Mouse (Mus musculus) B cell, adult 62 days (primary cell): ENCODE measurements around the gene Snx21. TPM values are rescaled to one million over a fixed set of nuclear protein-coding genes. Genes with fewer than 3 reads are reported as not detected.

Source experiments
- total RNA-seq: library from RNA; stranded (reverse); gene quantifications from 4 replicates; pipeline ENCODE4 v1.2.4, GENCODE M21; 2023

Snx21 gene
- total RNA-seq: 0.46 to 0.97 TPM (median 0.70 TPM) in 4 replicates

GRCm38 (mm10) chr2:164785481-164786387 is at the start of gene Snx21:
Gene Snx21, plus strand, starts transcription at chr2:164785823.

GRCm38 (mm10) chr2:164745843-164746479 is 39.7 kb upstream of the Snx21 start, which contains the start of the genes Wfdc3 and Dnttip1:
Gene Wfdc3, minus strand, starts transcription at chr2:164745931.
Gene Dnttip1, plus strand, starts transcription at chr2:164745983.

GRCm38 (mm10) chr2:164769258-164770037 is 16.2 kb upstream of the Snx21 start, which contains the start of gene Ube2c:
Gene Ube2c, plus strand, starts transcription at chr2:164769898.

DNA sequence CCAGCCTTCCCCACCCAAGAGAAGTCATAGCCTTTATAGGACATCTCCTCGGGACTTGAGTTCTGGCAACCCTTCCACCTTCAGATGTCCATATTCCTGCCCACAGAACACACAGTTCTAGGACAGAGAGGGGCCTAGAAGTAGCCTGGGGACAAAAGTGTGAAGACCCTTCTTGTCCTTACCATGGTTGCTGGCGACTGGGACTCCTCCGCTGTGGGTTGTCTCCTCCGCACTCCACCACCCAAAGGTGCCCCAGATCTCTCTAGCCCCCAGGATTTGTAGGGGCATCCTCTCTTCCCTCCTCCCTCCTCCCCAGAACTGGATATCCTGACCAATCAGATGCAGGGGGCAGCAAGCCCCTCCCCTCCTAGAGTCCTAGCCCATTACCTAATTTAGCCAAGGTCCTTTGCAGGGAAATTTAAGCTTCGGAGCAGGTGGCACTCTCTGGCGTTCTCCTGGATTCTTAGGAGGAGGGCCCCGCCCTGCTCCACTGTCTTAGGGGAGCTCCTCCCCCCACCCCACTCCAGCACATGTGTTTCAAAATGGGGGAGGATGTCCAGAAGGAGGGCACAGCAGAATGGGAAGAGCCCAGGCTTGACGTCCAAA is 6.0 kb upstream of the Snx21 start, which contains the start of gene Tnnc2:
Gene Tnnc2 (minus strand): TSS at position 487 of the 606 bp plus-strand sequence.

GRCm38 (mm10) chr2:164804533-164805331 is 19.1 kb downstream of the Snx21 start, which contains the start of the genes Acot8 and Zswim3:
Gene Acot8, minus strand, starts transcription at chr2:164804882.
Gene Zswim3, plus strand, starts transcription at chr2:164805098.

GRCm38 (mm10) chr2:164822636-164823165 is 37.1 kb downstream of the Snx21 start, which contains the start of gene Zswim1:
Gene Zswim1, plus strand, starts transcription at chr2:164822686.

GRCm38 (mm10) chr2:164828437-164828836 is 42.8 kb downstream of the Snx21 start, which contains the start of gene Spata25:
Gene Spata25, minus strand, starts transcription at chr2:164828537.

DNA sequence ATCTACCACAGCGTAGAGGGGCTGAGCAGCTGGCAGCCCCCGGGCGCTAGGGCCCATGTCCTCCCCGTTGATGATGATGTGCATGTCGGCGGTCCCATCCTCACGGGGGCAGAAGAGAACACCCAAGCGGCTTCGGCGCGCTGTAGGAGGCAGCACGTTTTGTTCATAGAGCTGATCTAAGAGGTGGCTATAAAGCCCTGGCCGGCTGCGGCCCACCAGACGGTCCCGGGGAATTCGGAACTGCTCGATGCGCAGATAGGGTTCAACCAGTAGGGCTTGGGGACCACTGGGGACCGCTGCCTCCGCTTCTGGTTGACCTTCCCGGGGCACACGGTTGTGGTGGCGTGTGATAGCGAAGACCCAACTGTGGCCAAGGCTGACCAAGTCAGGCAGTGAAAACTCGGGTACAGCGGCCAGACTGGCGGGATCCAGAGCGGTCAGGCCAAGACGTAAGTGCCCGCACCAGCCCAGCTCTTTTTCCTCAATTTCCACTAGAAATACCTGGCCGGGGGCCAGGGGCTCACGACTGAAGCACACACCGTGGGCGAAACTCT is 47.2 kb downstream of the Snx21 start, which contains the start of gene Ctsa:
Gene Ctsa (plus strand): TSS at position 126 of the 554 bp plus-strand sequence.

DNA sequence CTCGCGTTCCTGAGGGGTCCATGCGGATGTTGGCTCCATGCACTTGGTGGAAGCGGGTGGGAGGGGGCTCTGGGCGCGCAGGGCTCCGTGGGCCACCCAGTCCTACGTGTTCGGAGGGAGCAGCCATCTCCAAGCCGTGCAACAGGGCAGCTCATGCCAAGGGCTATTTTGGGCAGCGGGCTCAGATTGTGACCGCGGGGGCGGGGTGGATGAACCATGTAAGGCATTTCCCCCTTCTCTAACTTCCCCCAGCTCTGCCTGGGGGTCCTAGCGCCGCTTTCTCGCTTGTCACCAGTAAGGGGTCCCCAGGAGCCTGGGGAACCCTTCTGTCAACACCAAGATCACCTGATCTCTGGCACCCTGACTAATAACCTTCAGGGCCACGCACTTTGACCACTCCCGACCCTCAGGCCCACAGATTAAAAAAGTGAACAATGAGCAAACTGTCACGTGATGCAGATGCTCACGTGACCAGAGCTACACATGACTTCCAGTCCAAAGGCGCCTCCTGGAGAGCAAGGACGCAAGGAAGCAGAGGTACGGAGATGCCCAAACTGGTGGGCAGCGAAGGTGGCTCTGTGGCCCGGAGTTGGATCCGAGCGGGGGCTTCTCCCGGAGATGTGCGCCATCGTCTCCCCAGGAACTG is 47.8 kb downstream of the Snx21 start, which contains the start of gene Neurl2:
Gene Neurl2 (minus strand): TSS at position 143 of the 646 bp plus-strand sequence.

Other genes with a start within 250 kb of the Snx21 start
- gene Wfdc2, start 223.4 kb upstream of the Snx21 start, total RNA-seq: not detected in 4 replicates
- not detected in 4 replicates for gene Spint3, start 212.4 kb upstream of the Snx21 start, total RNA-seq
- gene Wfdc6a, start 200.4 kb upstream of the Snx21 start, total RNA-seq: not detected in 4 replicates
- gene Eppin, start 192.2 kb upstream of the Snx21 start, total RNA-seq: not detected in 4 replicates
- gene Wfdc6b, start 172.3 kb upstream of the Snx21 start, total RNA-seq: not detected in 4 replicates
- not detected in 4 replicates for gene Wfdc8, start 172.2 kb upstream of the Snx21 start, total RNA-seq
- gene Wfdc16, start 147.0 kb upstream of the Snx21 start, total RNA-seq: not detected in 4 replicates
- 1.5 TPM in 1 of 4 replicates, not detected in the others for gene Wfdc10, start 129.8 kb upstream of the Snx21 start, total RNA-seq
- gene Wfdc9, start 129.2 kb upstream of the Snx21 start, total RNA-seq: not detected in 4 replicates
- not detected in 4 replicates for gene Wfdc11, start 111.7 kb upstream of the Snx21 start, total RNA-seq
- gene Wfdc13, start 100.7 kb upstream of the Snx21 start, total RNA-seq: not detected in 4 replicates
- gene Spint4, start 87.3 kb upstream of the Snx21 start, total RNA-seq: not detected in 4 replicates
- not detected in 4 replicates for gene Spint5, start 70.5 kb upstream of the Snx21 start, total RNA-seq
- gene Wfdc3, start 39.9 kb upstream of the Snx21 start, total RNA-seq: not detected in 4 replicates
- 38.4 to 45.2 TPM (median 42.9 TPM) in 4 replicates for gene Dnttip1, start 39.8 kb upstream of the Snx21 start, total RNA-seq
- gene Ube2c, start 15.9 kb upstream of the Snx21 start, total RNA-seq: 1.7 to 4.0 TPM (median 2.7 TPM) in 4 replicates
- gene Tnnc2, start 5.9 kb upstream of the Snx21 start, total RNA-seq: not detected in 4 replicates
- 53.7 to 69.6 TPM (median 60.6 TPM) in 4 replicates for gene Acot8, start 19.1 kb downstream of the Snx21 start, total RNA-seq
- gene Zswim3, start 19.3 kb downstream of the Snx21 start, total RNA-seq: 3.2 to 4.0 TPM (median 3.6 TPM) in 4 replicates
- 8.4 to 9.0 TPM (median 8.5 TPM) in 4 replicates for gene Zswim1, start 36.9 kb downstream of the Snx21 start, total RNA-seq
- gene Spata25, start 42.7 kb downstream of the Snx21 start, total RNA-seq: 1.2 to 2.3 TPM (median 1.2 TPM) in 3 of 4 replicates, not detected in the other
- gene Ctsa, start 47.0 kb downstream of the Snx21 start, total RNA-seq: 189 to 200 TPM (median 195 TPM) in 4 replicates
- gene Neurl2, start 47.6 kb downstream of the Snx21 start, total RNA-seq: 3.8 to 5.6 TPM (median 4.9 TPM) in 4 replicates
- gene Pltp, start 71.9 kb downstream of the Snx21 start, total RNA-seq: 7.6 to 11.4 TPM (median 9.0 TPM) in 4 replicates
- 93.6 to 100 TPM (median 96.6 TPM) in 4 replicates for gene Pcif1, start 93.5 kb downstream of the Snx21 start, total RNA-seq
- 55.9 to 61.8 TPM (median 58.0 TPM) in 4 replicates for gene Zfp335, start 125.9 kb downstream of the Snx21 start, total RNA-seq
- 0.50 to 1.3 TPM (median 1.0 TPM) in 4 replicates for gene Mmp9, start 155.0 kb downstream of the Snx21 start, total RNA-seq
- 1.4 to 1.7 TPM (median 1.6 TPM) in 4 replicates for gene Slc12a5, start 175.0 kb downstream of the Snx21 start, total RNA-seq
- gene Ncoa5, start 249.0 kb downstream of the Snx21 start, total RNA-seq: 40.2 to 45.3 TPM (median 43.2 TPM) in 4 replicates